Mouse (Mus musculus): ENCODE results near the gene Tm6sf2. TPM values are rescaled to one million over a fixed set of nuclear protein-coding genes. Genes with fewer than 3 reads are reported as not detected.

The Tm6sf2 gene
- polyA plus RNA-seq, 1 experiment from 2014 or later = 1.2 TPM

GRCm38 (mm10) chr8:70087237-70087636 lies 14.5 kb downstream of the Tm6sf2 start:
- H3K36me3 ChIP-seq (ENCODE audit: control insufficient read depth, insufficient read depth) = no peaks in the 10 kb centered on the region
- no peak overlapping the region for H3K9ac ChIP-seq (replicated peaks; ENCODE audit: low read depth, low read length)
- WGBS = 5% methylated on average over 7 of the region's 7 CpGs
- H3K27ac ChIP-seq (ENCODE audit: low read length) = no peak overlapping the region
- H3K4me1 ChIP-seq (replicated peaks; ENCODE audit: control insufficient read depth, insufficient read depth, low read length) = peaks cover 27% of the 10 kb centered on the region
- no peak for ATAC-seq
- H3K4me2 ChIP-seq (ENCODE audit: low read length) = no peak overlapping the region
- no peak overlapping the region for H3K4me3 ChIP-seq (replicated peaks; ENCODE audit: low read length)
- H3K9me3 ChIP-seq (ENCODE audit: control insufficient read depth, low read length) = no peaks in the 10 kb centered on the region
- H3K27me3 ChIP-seq (replicated peaks; ENCODE audit: control insufficient read depth, insufficient read depth, low read length) = peaks cover 61% of the 10 kb centered on the region

GRCm38 (mm10) chr8:70087836-70088650 lies 15.3 kb downstream of the Tm6sf2 start:
- peak overlapping the region; percentile 53 for H3K4me3 ChIP-seq (replicated peaks; ENCODE audit: low read length)
- peaks cover 56% of the 10 kb centered on the region for H3K27me3 ChIP-seq (replicated peaks; ENCODE audit: control insufficient read depth, insufficient read depth, low read length)
- peaks cover 27% of the 10 kb centered on the region for H3K4me1 ChIP-seq (replicated peaks; ENCODE audit: control insufficient read depth, insufficient read depth, low read length)
- peak overlapping the region; percentile 95 for H3K4me2 ChIP-seq (ENCODE audit: low read length)
- WGBS = 3% methylated on average over 56 of the region's 56 CpGs
- no peaks in the 10 kb centered on the region for H3K9me3 ChIP-seq (ENCODE audit: control insufficient read depth, low read length)
- no peak overlapping the region for H3K27ac ChIP-seq (ENCODE audit: low read length)
- H3K36me3 ChIP-seq (ENCODE audit: control insufficient read depth, insufficient read depth) = no peaks in the 10 kb centered on the region
- peak overlapping the region; percentile 51 for H3K9ac ChIP-seq (replicated peaks; ENCODE audit: low read depth, low read length)
- peak; percentile 80 for ATAC-seq

GRCm38 (mm10) chr8:70089296-70089960 lies 16.7 kb downstream of the Tm6sf2 start:
- no peaks in the 10 kb centered on the region for H3K9me3 ChIP-seq (ENCODE audit: control insufficient read depth, low read length)
- 50% methylated on average over 9 of the region's 9 CpGs for WGBS
- no peak; the same call in 1 of the 2 replicates for ATAC-seq
- no peak overlapping the region for H3K4me3 ChIP-seq (replicated peaks; ENCODE audit: low read length)
- H3K27ac ChIP-seq (ENCODE audit: low read length) = no peak overlapping the region
- peaks cover 13% of the 10 kb centered on the region for H3K4me1 ChIP-seq (replicated peaks; ENCODE audit: control insufficient read depth, insufficient read depth, low read length)
- H3K4me2 ChIP-seq (ENCODE audit: low read length) = no peak overlapping the region
- peaks cover 8% of the 10 kb centered on the region; the same call in 1 of the 2 replicates for H3K36me3 ChIP-seq (ENCODE audit: control insufficient read depth, insufficient read depth)
- peaks cover 43% of the 10 kb centered on the region for H3K27me3 ChIP-seq (replicated peaks; ENCODE audit: control insufficient read depth, insufficient read depth, low read length)
- no peak overlapping the region for H3K9ac ChIP-seq (replicated peaks; ENCODE audit: low read depth, low read length)

- H3K4me3 ChIP-seq (replicated peaks; ENCODE audit: low read length) = no peak overlapping the region
- 61% methylated on average over 8 of the region's 8 CpGs for WGBS
- H3K9ac ChIP-seq (replicated peaks; ENCODE audit: low read depth, low read length) = no peak overlapping the region
- peaks cover 12% of the 10 kb centered on the region for H3K27me3 ChIP-seq (replicated peaks; ENCODE audit: control insufficient read depth, insufficient read depth, low read length)
- no peaks in the 10 kb centered on the region; the same call in 1 of the 2 replicates for H3K9me3 ChIP-seq (ENCODE audit: control insufficient read depth, low read length)
- H3K36me3 ChIP-seq (ENCODE audit: control insufficient read depth, insufficient read depth) = peaks cover 35% of the 10 kb centered on the region
- no peak overlapping the region for H3K4me2 ChIP-seq (ENCODE audit: low read length)
- no peak overlapping the region for H3K27ac ChIP-seq (ENCODE audit: low read length)
- no peak for ATAC-seq
- peaks cover 6% of the 10 kb centered on the region for H3K4me1 ChIP-seq (replicated peaks; ENCODE audit: control insufficient read depth, insufficient read depth, low read length)
These were observed 20.1 kb downstream of the Tm6sf2 start for GRCm38 (mm10) chr8:70092786-70093185.

GRCm38 (mm10) chr8:70099276-70099675 lies 26.6 kb downstream of the Tm6sf2 start:
- ATAC-seq = no peak
- H3K27ac ChIP-seq (ENCODE audit: low read length) = no peak overlapping the region

GRCm38 (mm10) chr8:70100241-70100640 lies 27.5 kb downstream of the Tm6sf2 start:
- Histone ChIP-seq H3K9ac (replicated peaks; ENCODE audit: low read depth, low read length) (no peak overlapping the region), H3K36me3 (ENCODE audit: control insufficient read depth, insufficient read depth) (peaks cover 72% of the 10 kb centered on the region), H3K27me3 (replicated peaks; ENCODE audit: control insufficient read depth, insufficient read depth, low read length) (no peaks in the 10 kb centered on the region), H3K4me2 (ENCODE audit: low read length) (no peak overlapping the region), H3K4me1 (replicated peaks; ENCODE audit: control insufficient read depth, insufficient read depth, low read length) (peaks cover 12% of the 10 kb centered on the region), H3K27ac (ENCODE audit: low read length) (no peak overlapping the region), H3K9me3 (ENCODE audit: control insufficient read depth, low read length) (peaks cover 3% of the 10 kb centered on the region), H3K4me3 (replicated peaks; ENCODE audit: low read length) (no peak overlapping the region)
- WGBS = 88% methylated on average over 8 of the region's 8 CpGs
- ATAC-seq = no peak

More at GRCm38 (mm10) chr8:70099276-70099675, 26.6 kb downstream of the Tm6sf2 start:
- H3K27me3 ChIP-seq (replicated peaks; ENCODE audit: control insufficient read depth, insufficient read depth, low read length) = no peaks in the 10 kb centered on the region
- H3K9me3 ChIP-seq (ENCODE audit: control insufficient read depth, low read length) = peaks cover 3% of the 10 kb centered on the region
- H3K4me3 ChIP-seq (replicated peaks; ENCODE audit: low read length) = no peak overlapping the region
- peaks cover 2% of the 10 kb centered on the region; the same call in 1 of the 2 replicates for H3K4me1 ChIP-seq (replicated peaks; ENCODE audit: control insufficient read depth, insufficient read depth, low read length)
- peaks cover 76% of the 10 kb centered on the region for H3K36me3 ChIP-seq (ENCODE audit: control insufficient read depth, insufficient read depth)
- H3K4me2 ChIP-seq (ENCODE audit: low read length) = no peak overlapping the region
- WGBS = 79% methylated on average over 8 of the region's 8 CpGs
- H3K9ac ChIP-seq (replicated peaks; ENCODE audit: low read depth, low read length) = no peak overlapping the region

- Histone ChIP-seq H3K27me3 (replicated peaks; ENCODE audit: control insufficient read depth, insufficient read depth, low read length) (no peaks in the 10 kb centered on the region), H3K4me2 (ENCODE audit: low read length) (no peak overlapping the region), H3K36me3 (ENCODE audit: control insufficient read depth, insufficient read depth) (peaks cover 66% of the 10 kb centered on the region), H3K4me3 (replicated peaks; ENCODE audit: low read length) (no peak overlapping the region), H3K9ac (replicated peaks; ENCODE audit: low read depth, low read length) (no peak overlapping the region), H3K9me3 (ENCODE audit: control insufficient read depth, low read length) (no peaks in the 10 kb centered on the region), H3K27ac (ENCODE audit: low read length) (no peak overlapping the region), H3K4me1 (replicated peaks; ENCODE audit: control insufficient read depth, insufficient read depth, low read length) (peaks cover 22% of the 10 kb centered on the region)
- peak; percentile 29 for ATAC-seq
- 21% methylated on average over 6 of the region's 6 CpGs for WGBS
These were observed 31.8 kb downstream of the Tm6sf2 start for GRCm38 (mm10) chr8:70104506-70104905.

GRCm38 (mm10) chr8:70104922-70105321 lies 32.2 kb downstream of the Tm6sf2 start:
- Histone ChIP-seq H3K27ac (ENCODE audit: low read length) (no peak overlapping the region), H3K27me3 (replicated peaks; ENCODE audit: control insufficient read depth, insufficient read depth, low read length) (no peaks in the 10 kb centered on the region), H3K4me2 (ENCODE audit: low read length) (no peak overlapping the region), H3K9ac (replicated peaks; ENCODE audit: low read depth, low read length) (no peak overlapping the region), H3K9me3 (ENCODE audit: control insufficient read depth, low read length) (no peaks in the 10 kb centered on the region), H3K4me1 (replicated peaks; ENCODE audit: control insufficient read depth, insufficient read depth, low read length) (peaks cover 24% of the 10 kb centered on the region), H3K4me3 (replicated peaks; ENCODE audit: low read length) (no peak overlapping the region), H3K36me3 (ENCODE audit: control insufficient read depth, insufficient read depth) (peaks cover 66% of the 10 kb centered on the region)
- ATAC-seq = no peak
- 74% methylated on average over 7 of the region's 7 CpGs for WGBS

- no peaks in the 10 kb centered on the region for H3K27me3 ChIP-seq (replicated peaks; ENCODE audit: control insufficient read depth, insufficient read depth, low read length)
- ATAC-seq = no peak
- peaks cover 36% of the 10 kb centered on the region for H3K4me1 ChIP-seq (replicated peaks; ENCODE audit: control insufficient read depth, insufficient read depth, low read length)
- no peaks in the 10 kb centered on the region for H3K9me3 ChIP-seq (ENCODE audit: control insufficient read depth, low read length)
- no peak overlapping the region for H3K4me2 ChIP-seq (ENCODE audit: low read length)
- H3K9ac ChIP-seq (replicated peaks; ENCODE audit: low read depth, low read length) = no peak overlapping the region
- WGBS = 96% methylated on average over 2 of the region's 2 CpGs
- no peak overlapping the region for H3K4me3 ChIP-seq (replicated peaks; ENCODE audit: low read length)
- peaks cover 66% of the 10 kb centered on the region for H3K36me3 ChIP-seq (ENCODE audit: control insufficient read depth, insufficient read depth)
- no peak overlapping the region for H3K27ac ChIP-seq (ENCODE audit: low read length)
These were observed 37.7 kb downstream of the Tm6sf2 start for GRCm38 (mm10) chr8:70110451-70110850.

Measured in forebrain, embryonic 16.5 days (tissue).